Mouse (Mus musculus): ENCODE results near the gene Pifo.

GRCm38 (mm10) chr3:106021840-106022239, 7.4 kb upstream of the Pifo start:
- TF ChIP-seq EP300 (IDR thresholded peaks at IDR 0.05; ENCODE audit: low read depth) = no peak
- TF ChIP-seq CTCF (IDR thresholded peaks at IDR 0.05; ENCODE audit: low read depth) = no peak

Data from liver, embryonic 14.5 days (tissue).